Mouse (Mus musculus) MEL (cell line): ENCODE data around the gene Grifin. TPM values are rescaled to one million over a fixed set of nuclear protein-coding genes. Genes with fewer than 3 reads are reported as not detected.

Source experiments
- DNase-seq: peaks from one replicate; pipeline ENCODE4 v3.0.0; 2011; ENCODE audit warnings: low read depth, low spot score
- H3K27ac ChIP-seq: 2 replicates; pipeline ENCODE4 v1.5.1; 2012; ENCODE audit warnings: low read depth, mild to moderate bottlenecking, control low read depth, low read length, moderate library complexity; ENCODE audit not compliant: control insufficient read depth
- H3K27me3 ChIP-seq, 2 experiments: fragments of 150-350 bp in 1 of 2; sonication (generic) in 1 of 2; 2 replicates each; pipeline ENCODE4 v1.6.1; 2012; ENCODE audit warnings: low read length in 2 of 2, mild to moderate bottlenecking in 2 of 2, improper control_type of control experiment in 1 of 2, moderate library complexity in 1 of 2; ENCODE audit not compliant: insufficient read depth in 2 of 2, control insufficient read depth in 1 of 2
- H3K36me3 ChIP-seq, 2 experiments: 2 replicates each; pipeline ENCODE4 v1.6.1; 2012 to 2014; ENCODE audit warnings: low read length in 2 of 2, improper control_type of control experiment in 1 of 2, inconsistent platforms in 1 of 2, mild to moderate bottlenecking in 1 of 2; ENCODE audit not compliant: insufficient read depth in 2 of 2, control insufficient read depth in 1 of 2
- H3K4me1 ChIP-seq, 2 experiments: fragments of 150-350 bp in 1 of 2; sonication (generic) in 1 of 2; 2 replicates each; pipeline ENCODE4 v1.6.1; 2012; ENCODE audit warnings: low read length in 2 of 2, improper control_type of control experiment in 1 of 2, mild to moderate bottlenecking in 1 of 2; ENCODE audit not compliant: insufficient read depth in 2 of 2, control insufficient read depth in 1 of 2
- H3K4me3 ChIP-seq, 2 experiments: fragments of 150-350 bp in 1 of 2; sonication (generic) in 1 of 2; 2 replicates each; pipeline ENCODE4 v1.5.1; 2012; ENCODE audit warnings: low read depth in 2 of 2, low read length in 2 of 2, mild to moderate bottlenecking in 2 of 2, moderate library complexity in 2 of 2, control low read depth in 1 of 2, improper control_type of control experiment in 1 of 2; ENCODE audit not compliant: control insufficient read depth in 1 of 2, insufficient read depth in 1 of 2
- H3K79me2 ChIP-seq: 2 replicates; pipeline ENCODE4 v1.6.1; 2012; ENCODE audit warnings: mild to moderate bottlenecking, low read length, moderate library complexity; ENCODE audit not compliant: control insufficient read depth, poor library complexity, insufficient read depth
- H3K9ac ChIP-seq: 2 replicates; pipeline ENCODE4 v1.6.1; 2012; ENCODE audit warnings: low read depth, mild to moderate bottlenecking, control low read depth, low read length, moderate library complexity; ENCODE audit not compliant: control insufficient read depth, poor library complexity, severe bottlenecking
- H3K9me3 ChIP-seq: fragments of 150-350 bp; sonication (generic); replicated peaks from 2 replicates; pipeline ENCODE4 v1.6.1; 2012; ENCODE audit warnings: mild to moderate bottlenecking, low read length, improper control_type of control experiment, moderate library complexity; ENCODE audit not compliant: insufficient read depth
- CHD1 ChIP-seq: IDR thresholded peaks from 2 replicates; pipeline ENCODE4 v1.6.1; 2012; ENCODE audit warnings: low read depth, mild to moderate bottlenecking, inconsistent platforms, low read length, improper control_type of control experiment
- CHD2 ChIP-seq: IDR thresholded peaks from 2 replicates; pipeline ENCODE4 v1.6.1; 2011; ENCODE audit warnings: low read length, improper control_type of control experiment
- CTCF ChIP-seq, 3 experiments: IDR thresholded peaks in 2 of 3; conservative IDR thresholded peaks in 1 of 3; 2 replicates each; pipeline ENCODE4 v1.5.1; 2011 to 2012; ENCODE audit warnings: low read length in 3 of 3, low read depth in 2 of 3, mild to moderate bottlenecking in 2 of 3, improper control_type of control experiment in 1 of 3, inconsistent platforms in 1 of 3, mixed read lengths in 1 of 3, moderate library complexity in 1 of 3; ENCODE audit not compliant: control insufficient read depth in 1 of 3, insufficient read depth in 1 of 3, poor library complexity in 1 of 3, severe bottlenecking in 1 of 3
- E2F4 ChIP-seq: IDR thresholded peaks from 2 replicates; pipeline ENCODE4 v1.6.1; 2011; ENCODE audit warnings: low read depth, low read length, improper control_type of control experiment, borderline replicate concordance
- EP300 ChIP-seq, 2 experiments: IDR thresholded peaks; 2 replicates each; pipeline ENCODE4 v1.6.1; 2011; ENCODE audit warnings: improper control_type of control experiment in 2 of 2, low read length in 2 of 2, low read depth in 1 of 2, mild to moderate bottlenecking in 1 of 2
- GABPA ChIP-seq: IDR thresholded peaks from 2 replicates; pipeline ENCODE4 v1.6.1; 2012; ENCODE audit warnings: low read depth, mild to moderate bottlenecking, inconsistent platforms, low read length, improper control_type of control experiment, moderate library complexity
- GATA1 ChIP-seq: IDR thresholded peaks from 2 replicates; pipeline ENCODE4 v1.6.1; 2011; ENCODE audit warnings: low read depth, low read length, improper control_type of control experiment
- MAX ChIP-seq: IDR thresholded peaks from 2 replicates; pipeline ENCODE4 v1.6.1; 2011; ENCODE audit warnings: low read length, improper control_type of control experiment
- MXI1 ChIP-seq: IDR thresholded peaks from 2 replicates; pipeline ENCODE4 v1.6.1; 2011; ENCODE audit warnings: mild to moderate bottlenecking, low read depth, low read length, improper control_type of control experiment
- MYB ChIP-seq: IDR thresholded peaks from 2 replicates; pipeline ENCODE4 v1.6.1; 2011; ENCODE audit warnings: mild to moderate bottlenecking, low read depth, low read length, improper control_type of control experiment
- MYC ChIP-seq: IDR thresholded peaks from 2 replicates; pipeline ENCODE4 v1.6.1; 2011; ENCODE audit warnings: low read depth, mild to moderate bottlenecking, low read length, improper control_type of control experiment, moderate library complexity
- POLR2A ChIP-seq, 2 experiments: IDR thresholded peaks; 2 replicates each; pipeline ENCODE4 v1.6.1; 2011 to 2012; ENCODE audit warnings: low read length in 2 of 2, mild to moderate bottlenecking in 2 of 2, control low read depth in 1 of 2, improper control_type of control experiment in 1 of 2, low read depth in 1 of 2, moderate library complexity in 1 of 2; ENCODE audit not compliant: control insufficient read depth in 1 of 2, insufficient read depth in 1 of 2, poor library complexity in 1 of 2
- POLR2AphosphoS2 ChIP-seq: IDR thresholded peaks from 2 replicates; pipeline ENCODE4 v1.6.1; 2011; ENCODE audit warnings: low read length, improper control_type of control experiment
- RAD21 ChIP-seq: IDR thresholded peaks from 2 replicates; pipeline ENCODE4 v1.6.1; 2011; ENCODE audit warnings: mild to moderate bottlenecking, low read depth, low read length, improper control_type of control experiment
- SIN3A ChIP-seq: IDR thresholded peaks from 2 replicates; pipeline ENCODE4 v1.6.1; 2012; ENCODE audit warnings: low read length, improper control_type of control experiment, inconsistent platforms
- UBTF ChIP-seq: IDR thresholded peaks from 2 replicates; pipeline ENCODE4 v1.6.1; 2012; ENCODE audit warnings: low read depth, mild to moderate bottlenecking, inconsistent platforms, low read length, improper control_type of control experiment, moderate library complexity, borderline replicate concordance; ENCODE audit not compliant: insufficient read depth
- USF1 ChIP-seq: IDR thresholded peaks from 2 replicates; pipeline ENCODE4 v1.6.1; 2014; ENCODE audit warnings: low read depth, mild to moderate bottlenecking, inconsistent platforms, low read length, improper control_type of control experiment, moderate library complexity
- USF2 ChIP-seq, 2 experiments: IDR thresholded peaks; 2 replicates each; pipeline ENCODE4 v1.6.1; 2011 to 2012; ENCODE audit warnings: improper control_type of control experiment in 2 of 2, low read length in 2 of 2, borderline replicate concordance in 1 of 2, inconsistent platforms in 1 of 2, low read depth in 1 of 2, mild to moderate bottlenecking in 1 of 2; ENCODE audit not compliant: insufficient read depth in 1 of 2
- ZC3H11A ChIP-seq: IDR thresholded peaks from 2 replicates; pipeline ENCODE4 v1.6.1; 2012; ENCODE audit warnings: low read depth, mild to moderate bottlenecking, inconsistent platforms, low read length, improper control_type of control experiment
- ZMIZ1 ChIP-seq: IDR thresholded peaks from 2 replicates; pipeline ENCODE4 v1.6.1; 2012; ENCODE audit warnings: low read depth, mild to moderate bottlenecking, inconsistent platforms, low read length, improper control_type of control experiment, moderate library complexity
- polyA plus RNA-seq, 2 experiments: library from polyadenylated mRNA; stranded (reverse) in 1 of 2; unstranded in 1 of 2; fragments of >175 nt in 1 of 2; fragments of >200 nt in 1 of 2; gene quantifications; 2 replicates each; pipeline versions ENCODE4 v1.2.1 to v1.2.4; 2012; ENCODE audit warnings: low replicate concordance in 2 of 2, low read depth in 1 of 2; ENCODE audit not compliant: insufficient read length in 2 of 2, insufficient read depth in 1 of 2, missing spikeins in 1 of 2
- total RNA-seq: library from RNA; depleted of rRNA; stranded (reverse); fragments of 300-350 nt; gene quantifications from 2 replicates; pipeline ENCODE4 v1.2.3, GENCODE M21; 2012

The Grifin gene
- total and polyA plus RNA-seq, 3 experiments, result 0.32 TPM; not detected in 2

DNA sequence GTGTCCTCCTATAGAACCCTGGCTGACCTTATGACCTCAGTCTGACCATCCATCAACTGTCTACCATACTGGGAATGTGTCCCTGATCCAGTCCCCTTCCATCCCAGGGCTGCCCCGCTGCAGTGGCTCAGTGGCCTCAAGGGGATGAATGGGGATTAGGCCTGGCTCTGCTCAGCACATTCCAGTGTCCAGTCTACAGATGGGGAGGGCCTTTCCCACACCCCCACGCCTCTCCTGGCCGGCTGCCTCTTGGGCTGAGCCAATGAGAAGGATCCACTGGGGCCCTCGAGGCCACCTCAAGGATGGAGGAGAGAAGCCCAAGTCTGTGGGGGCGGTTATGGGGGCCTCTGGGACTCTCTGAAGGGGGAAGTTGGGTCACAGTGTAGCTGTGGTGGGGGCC, 580 bp upstream of the Grifin start:
- Histone ChIP-seq H3K36me3 (peaks cover 0 to 5% of the 10 kb centered on the region in 2 experiments; a peak in 2 of 4 replicates), H3K4me3 (no peak overlapping the region), H3K9me3 (no peaks in the 10 kb centered on the region), H3K27me3 (no peaks in the 10 kb centered on the region), H3K9ac (no peak overlapping the region), H3K79me2 (no peaks in the 10 kb centered on the region), H3K27ac (no peak overlapping the region), H3K4me1 (peaks cover 5 to 16% of the 10 kb centered on the region in 2 experiments; a peak in 3 of 4 replicates)
- no peak for DNase-seq
- TF ChIP-seq SIN3A (no peak), CHD1 (no peak), POLR2A (IDR thresholded peaks at IDR 0.05; ENCODE audit: control insufficient read depth in 1 of 2, insufficient read depth in 1 of 2, low read depth in 1 of 2, low read length in 2 of 2, poor library complexity in 1 of 2) (no peak), MXI1 (no peak), USF2 (IDR thresholded peaks at IDR 0.05; ENCODE audit: borderline replicate concordance in 1 of 2, insufficient read depth in 1 of 2, low read depth in 1 of 2, low read length in 2 of 2) (no peak), MYB (no peak), GABPA (no peak), POLR2AphosphoS2 (no peak), E2F4 (no peak), USF1 (no peak), ZC3H11A (no peak), EP300 (IDR thresholded peaks at IDR 0.05; ENCODE audit: low read depth in 1 of 2, low read length in 2 of 2) (no peak), CTCF (IDR thresholded peaks at IDR 0.05 in 2 of 3, conservative IDR thresholded peaks at IDR 0.05 in 1 of 3; ENCODE audit: control insufficient read depth in 1 of 3, insufficient read depth in 1 of 3, low read depth in 2 of 3, low read length in 3 of 3, poor library complexity in 1 of 3, severe bottlenecking in 1 of 3) (no peak), MYC (no peak), UBTF (no peak), CHD2 (no peak), GATA1 (no peak), RAD21 (no peak), ZMIZ1 (no peak), MAX (no peak)

DNA sequence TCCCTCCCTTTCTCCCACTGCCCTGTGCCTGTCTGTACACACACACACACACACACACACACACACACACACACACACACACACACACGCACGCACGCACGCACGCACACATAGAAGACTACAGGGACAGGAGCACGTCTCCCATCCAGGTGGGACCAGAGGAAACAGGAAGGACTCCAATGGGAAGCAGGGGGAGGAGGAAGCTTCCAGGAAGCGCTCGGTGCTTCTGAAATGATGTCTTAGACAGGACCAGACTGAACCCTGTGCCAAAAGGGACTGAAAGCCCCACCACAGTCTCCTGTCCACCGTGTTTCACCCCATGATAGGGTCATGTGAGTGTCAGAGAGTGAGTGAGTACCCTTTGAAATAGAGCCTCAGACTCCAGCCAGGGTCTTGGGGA, 2.3 kb downstream of the Grifin start:
- H3K27me3 ChIP-seq, result no peaks in the 10 kb centered on the region
- no peaks in the 10 kb centered on the region for H3K79me2 ChIP-seq

More for the DNA sequence above, 2.3 kb downstream of the Grifin start:
- Histone ChIP-seq H3K27ac (no peak overlapping the region), H3K36me3 (no peaks in the 10 kb centered on the region; a peak in 1 of 4 replicates), H3K4me3 (no peak overlapping the region), H3K9me3 (no peaks in the 10 kb centered on the region), H3K4me1 (peaks cover 3 to 7% of the 10 kb centered on the region in 2 experiments; a peak in 3 of 4 replicates), H3K9ac (no peak overlapping the region)
- TF ChIP-seq CHD2 (no peak), USF2 (IDR thresholded peaks at IDR 0.05; ENCODE audit: borderline replicate concordance in 1 of 2, insufficient read depth in 1 of 2, low read depth in 1 of 2, low read length in 2 of 2) (no peak), MYC (no peak)
- no peak for DNase-seq
